Comparison of ENCODE assay signal across 10 mouse cellular contexts in the genomic region with DNA sequence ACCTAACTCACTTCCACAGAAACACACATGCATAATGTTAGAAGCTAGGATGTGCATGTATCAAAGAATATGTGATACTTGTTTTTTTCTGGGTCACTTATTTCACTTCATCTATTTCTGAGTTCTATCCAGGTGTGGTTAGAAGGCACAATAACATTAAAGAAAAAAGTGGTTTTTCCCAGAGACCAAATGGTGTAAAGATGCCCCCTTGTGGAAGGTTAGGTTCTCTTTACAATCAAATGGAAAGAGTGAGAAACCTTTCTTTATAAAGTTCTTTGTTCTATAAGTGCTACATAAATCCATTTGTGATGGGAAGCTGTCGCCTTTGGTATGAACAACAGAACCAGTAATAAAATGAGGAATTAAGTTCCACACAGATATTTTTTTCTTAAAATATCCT. TPM values are rescaled to one million over a fixed set of nuclear protein-coding genes. Genes with fewer than 3 reads are reported as not detected.
DNase-seq lines count a peak whose midpoint lies in the region; ATAC-seq lines count a peak whose summit lies in the region.
"Had no signal": no experiment of that assay in that cellular context is flagged by ENCODE, and none has a peak within 500 bp of the region (broad histone marks: within the 10 kb centered on the region; RNA-seq: fewer than 3 reads in every experiment).

No protein-coding gene starts in this region.

- H3K4me2 ChIP-seq in embryonic facial prominence, embryonic 14.5 days (ENCODE audit: low read depth, low read length) = no peak overlapping the region
- H3K4me2 ChIP-seq: liver, embryonic 11.5 days had no signal

- ATAC-seq in embryonic facial prominence, embryonic 14.5 days (ENCODE audit: low read depth) = no peak

- no peak overlapping the region for H3K4me3 ChIP-seq in embryonic facial prominence, embryonic 14.5 days (ENCODE audit: low read depth, low read length)

- H3K36me3 ChIP-seq in embryonic facial prominence, embryonic 14.5 days (ENCODE audit: control insufficient read depth, insufficient read depth, low read length) = no peaks in the 10 kb centered on the region

- no peaks in the 10 kb centered on the region for H3K27me3 ChIP-seq in embryonic facial prominence, embryonic 14.5 days (replicated peaks; ENCODE audit: control insufficient read depth, insufficient read depth, low read length)

- 39% methylated on average over 1 of the region's 1 CpGs for WGBS in embryonic facial prominence, embryonic 14.5 days

- no peak overlapping the region for H3K9ac ChIP-seq in embryonic facial prominence, embryonic 14.5 days (ENCODE audit: low read depth, low read length)

- no peaks in the 10 kb centered on the region for H3K9me3 ChIP-seq in embryonic facial prominence, embryonic 14.5 days (ENCODE audit: control insufficient read depth, low read length)

- H3K4me1 ChIP-seq in embryonic facial prominence, embryonic 14.5 days (ENCODE audit: control insufficient read depth, insufficient read depth, low read length) = no peaks in the 10 kb centered on the region

- peak; percentile 53 for DNase-seq in kidney, adult 9 months
- no peak for DNase-seq in kidney, postnatal 10 days
- DNase-seq in 416B (ENCODE audit: low read depth) = peak; percentile 50
- peak; percentile 56 for DNase-seq in CD4-positive, CD25-positive, alpha-beta regulatory T cell, adult 2 months (ENCODE audit: low read depth, low spot score)
- DNase-seq in embryonic facial prominence, embryonic 14.5 days (ENCODE audit: low spot score) = peak; percentile 40
- no peak for DNase-seq in neural tube, embryonic 10.5 days (ENCODE audit: extremely low spot score, low spot score)
- no peak for DNase-seq in frontal cortex, postnatal 10 days (ENCODE audit: low spot score in 2 of 2)
- DNase-seq: cerebellum, postnatal 36 days; thymus, postnatal 4 days had no signal

- H3K27ac ChIP-seq in embryonic facial prominence, embryonic 14.5 days (replicated peaks; ENCODE audit: low read depth, low read length) = no peak overlapping the region

RNA-seq across cellular contexts. Expression of gene Nmd3, which starts 19.9 kb away (rescaled TPM):
- 123 and 131 TPM in 2 replicates for polyA plus RNA-seq in embryonic facial prominence, embryonic 14.5 days (2014; fragmentation: Nextera tagmentation; extraction: Ambion mirVana)

Comparison
In these comparisons a context has a peak if more than half of its experiments do, and no peak if none do; other contexts are left out.
1. DNase-seq: peak in kidney, adult 9 months (single experiment), 416B (single experiment), CD4-positive, CD25-positive, alpha-beta regulatory T cell, adult 2 months (single experiment) and embryonic facial prominence, embryonic 14.5 days (single experiment); none in kidney, postnatal 10 days (single experiment), neural tube, embryonic 10.5 days (single experiment) and frontal cortex, postnatal 10 days (0 of 2).